Mouse (Mus musculus) liver, adult 2 months (tissue): ENCODE data around the gene Spaca7. TPM values are rescaled to one million over a fixed set of nuclear protein-coding genes. Genes with fewer than 3 reads are reported as not detected.

ENCODE experiments used
- DNase-seq: peaks from one replicate; pipeline ENCODE4 v3.0.0-alpha.2; 2011; ENCODE audit warnings: low read depth, low spot score; ENCODE audit errors: extremely low read depth
- H3K27ac ChIP-seq: fragments of 200-500 bp; replicated peaks from 2 replicates; pipeline ENCODE4 v1.5.1; 2012; ENCODE audit warnings: low read depth, mild to moderate bottlenecking, control low read depth, inconsistent platforms, low read length; ENCODE audit not compliant: insufficient read depth
- H3K27me3 ChIP-seq: fragments of 200-500 bp; 2 replicates; pipeline ENCODE4 v1.6.1; 2012; ENCODE audit warnings: mild to moderate bottlenecking, moderate library complexity, low read length, inconsistent platforms; ENCODE audit not compliant: control insufficient read depth, insufficient read depth
- H3K36me3 ChIP-seq: fragments of 200-500 bp; 2 replicates; pipeline ENCODE4 v1.6.1; 2012; ENCODE audit warnings: low read length, inconsistent platforms; ENCODE audit not compliant: control insufficient read depth, insufficient read depth
- H3K4me1 ChIP-seq: fragments of 200-500 bp; 2 replicates; pipeline ENCODE4 v1.6.1; 2011; ENCODE audit warnings: low read length; ENCODE audit not compliant: control insufficient read depth, insufficient read depth
- H3K4me3 ChIP-seq: fragments of 200-500 bp; 2 replicates; pipeline ENCODE4 v1.5.1; 2011; ENCODE audit warnings: low read depth, mild to moderate bottlenecking, control low read depth, low read length, moderate library complexity; ENCODE audit not compliant: insufficient read depth
- H3K79me2 ChIP-seq: fragments of 200-500 bp; 2 replicates; pipeline ENCODE4 v1.6.1; 2012; ENCODE audit warnings: inconsistent platforms, mild to moderate bottlenecking, low read length, moderate library complexity; ENCODE audit not compliant: control insufficient read depth, insufficient read depth
- H3K9ac ChIP-seq: fragments of 200-500 bp; 2 replicates; pipeline ENCODE4 v1.6.1; 2012; ENCODE audit warnings: low read depth, mild to moderate bottlenecking, control low read depth, inconsistent platforms, low read length
- CTCF ChIP-seq: fragments of 200-500 bp; IDR thresholded peaks from 2 replicates; pipeline ENCODE4 v1.5.1; 2011; ENCODE audit warnings: low read depth, low read length, control low read depth
- POLR2A ChIP-seq: fragments of 200-500 bp; IDR thresholded peaks from 2 replicates; pipeline ENCODE4 v1.6.1; 2011; ENCODE audit warnings: low read length, control low read depth; ENCODE audit not compliant: insufficient read depth; ENCODE audit errors: extremely low read depth
- WGBS: fragments of 180-500 bp; shearing (Covaris S2); methylation state at CpG from one replicate; pipeline ENCODE4 v1.1.7; 2018; 5-methylcytosine and 5-hydroxymethylcytosine counted together
- polyA plus RNA-seq: library from polyadenylated mRNA; depleted of rRNA; stranded (reverse); fragments of >200 nt; gene quantifications from 2 replicates; pipeline ENCODE4 v1.2.3, GENCODE M21; 2012; rRNA removed
- total RNA-seq: library from RNA; depleted of rRNA; stranded (reverse); fragments of >200 nt; gene quantifications from 2 replicates; pipeline ENCODE4 v1.2.3, GENCODE M21; 2014; rRNA removed

Spaca7 gene
- total RNA-seq (not detected in 2 replicates), polyA plus RNA-seq (not detected in 2 replicates)

- Histone ChIP-seq H3K4me1 (no peaks in the 10 kb centered on the region), H3K79me2 (no peaks in the 10 kb centered on the region), H3K27me3 (peaks cover 4% of the 10 kb centered on the region; the same call in 1 of the 2 replicates), H3K27ac (no peak within 1 kb of the TSS), H3K9ac (no peak within 1 kb of the TSS), H3K4me3 (no peak within 1 kb of the TSS), H3K36me3 (no peaks in the 10 kb centered on the region)
- TF ChIP-seq CTCF (no peak), POLR2A (no peak)
- no peak for DNase-seq
- WGBS = 49% methylated on average over 14 of the region's 14 CpGs
These were observed at the start of gene Spaca7 for GRCm38 (mm10) chr8:12572814-12573534. Gene Spaca7, plus strand, starts transcription at chr8:12573029.

GRCm38 (mm10) chr8:12524279-12524678 lies 48.5 kb upstream of the Spaca7 start:
- no peaks in the 10 kb centered on the region for H3K79me2 ChIP-seq
- H3K36me3 ChIP-seq = no peaks in the 10 kb centered on the region
- no peak overlapping the region for H3K9ac ChIP-seq
- WGBS = 19% methylated on average over 1 of the region's 1 CpGs
- no peak for DNase-seq
- H3K27ac ChIP-seq = no peak overlapping the region
- no peaks in the 10 kb centered on the region for H3K4me1 ChIP-seq
- H3K4me3 ChIP-seq = no peak overlapping the region
- TF ChIP-seq CTCF = no peak
- no peak for TF ChIP-seq POLR2A
- H3K27me3 ChIP-seq = peaks cover 2% of the 10 kb centered on the region; the same call in 1 of the 2 replicates

GRCm38 (mm10) chr8:12528659-12529058 lies 44.2 kb upstream of the Spaca7 start:
- H3K27me3 ChIP-seq = peaks cover 6% of the 10 kb centered on the region; the same call in 1 of the 2 replicates
- H3K9ac ChIP-seq = no peak overlapping the region
- WGBS = 61% methylated on average over 2 of the region's 2 CpGs
- H3K79me2 ChIP-seq = no peaks in the 10 kb centered on the region
- no peaks in the 10 kb centered on the region for H3K36me3 ChIP-seq
- H3K4me1 ChIP-seq = no peaks in the 10 kb centered on the region
- no peak for TF ChIP-seq POLR2A
- TF ChIP-seq CTCF = no peak
- no peak overlapping the region for H3K4me3 ChIP-seq
- DNase-seq = no peak
- H3K27ac ChIP-seq = no peak overlapping the region

GRCm38 (mm10) chr8:12535617-12536016 lies 37.2 kb upstream of the Spaca7 start:
- H3K36me3 ChIP-seq = no peaks in the 10 kb centered on the region
- H3K27me3 ChIP-seq = peaks cover 12% of the 10 kb centered on the region; the same call in 1 of the 2 replicates
- H3K27ac ChIP-seq = no peak overlapping the region
- no peak for TF ChIP-seq POLR2A
- no peak for TF ChIP-seq CTCF
- H3K79me2 ChIP-seq = no peaks in the 10 kb centered on the region
- H3K9ac ChIP-seq = no peak overlapping the region
- no peak overlapping the region for H3K4me3 ChIP-seq
- no peaks in the 10 kb centered on the region for H3K4me1 ChIP-seq
- DNase-seq = no peak
- WGBS = 68% methylated on average over 9 of the region's 9 CpGs

- no peak for DNase-seq
- Histone ChIP-seq H3K79me2 (no peaks in the 10 kb centered on the region), H3K27me3 (peaks cover 9% of the 10 kb centered on the region; the same call in 1 of the 2 replicates), H3K36me3 (no peaks in the 10 kb centered on the region), H3K4me1 (no peaks in the 10 kb centered on the region), H3K27ac (no peak overlapping the region), H3K4me3 (no peak overlapping the region), H3K9ac (no peak overlapping the region)
- TF ChIP-seq POLR2A (no peak), CTCF (no peak)
- WGBS = 74% methylated on average over 7 of the region's 7 CpGs
These were observed 36.5 kb upstream of the Spaca7 start for GRCm38 (mm10) chr8:12536306-12536705.

GRCm38 (mm10) chr8:12545236-12545635 lies 27.6 kb upstream of the Spaca7 start:
- 69% methylated on average over 4 of the region's 4 CpGs for WGBS
- no peak overlapping the region for H3K4me3 ChIP-seq
- peaks cover 9% of the 10 kb centered on the region; the same call in 1 of the 2 replicates for H3K27me3 ChIP-seq
- H3K27ac ChIP-seq = no peak overlapping the region
- H3K79me2 ChIP-seq = no peaks in the 10 kb centered on the region
- DNase-seq = no peak
- H3K4me1 ChIP-seq = no peaks in the 10 kb centered on the region
- H3K36me3 ChIP-seq = no peaks in the 10 kb centered on the region
- TF ChIP-seq POLR2A (no peak), CTCF (no peak)
- H3K9ac ChIP-seq = no peak overlapping the region
